Mouse (Mus musculus) intestine, postnatal 0 days (tissue): ENCODE measurements around the gene Nsun2. TPM values are rescaled to one million over a fixed set of nuclear protein-coding genes. Genes with fewer than 3 reads are reported as not detected.

Source experiments
- ATAC-seq: fragments of 200-750 bp; cut with Nextera tagmentation; 2 replicates; pipeline ENCODE4 v1.8.0; 2017; ENCODE audit warnings: mild to moderate bottlenecking, moderate TSS enrichment, moderate library complexity
- H3K27ac ChIP-seq: fragments of 300-500 bp; sonication (generic); 2 replicates; pipeline ENCODE4 v1.5.1; 2014; ENCODE audit warnings: mild to moderate bottlenecking, low read depth, low read length, moderate library complexity
- H3K27me3 ChIP-seq: fragments of 300-500 bp; sonication (generic); replicated peaks from 2 replicates; pipeline ENCODE4 v1.6.1; 2014; ENCODE audit warnings: low read length, mixed read lengths; ENCODE audit not compliant: control insufficient read depth, insufficient read depth
- H3K36me3 ChIP-seq: fragments of 300-500 bp; sonication (generic); 2 replicates; pipeline ENCODE4 v1.6.1; 2014; ENCODE audit warnings: mild to moderate bottlenecking, moderate library complexity; ENCODE audit not compliant: control insufficient read depth, insufficient read depth
- H3K4me1 ChIP-seq: fragments of 300-500 bp; sonication (generic); replicated peaks from 2 replicates; pipeline ENCODE4 v1.6.1; 2014; ENCODE audit warnings: antibody characterized with exemption, low read length, mixed read lengths; ENCODE audit not compliant: control insufficient read depth, insufficient read depth
- H3K4me2 ChIP-seq: fragments of 300-500 bp; sonication (generic); replicated peaks from 2 replicates; pipeline ENCODE4 v1.6.1; 2014; ENCODE audit warnings: low read depth, mild to moderate bottlenecking, moderate library complexity
- H3K4me3 ChIP-seq: fragments of 300-500 bp; sonication (generic); 2 replicates; pipeline ENCODE4 v1.5.1; 2014; ENCODE audit warnings: low read depth, low read length
- H3K9ac ChIP-seq: fragments of 300-500 bp; sonication (generic); 2 replicates; pipeline ENCODE4 v1.6.1; 2014; ENCODE audit warnings: mild to moderate bottlenecking, low read depth, low read length
- H3K9me3 ChIP-seq: fragments of 300-500 bp; sonication (generic); 2 replicates; pipeline ENCODE4 v1.6.1; 2016; ENCODE audit warnings: mixed run types; ENCODE audit not compliant: control insufficient read depth
- CTCF ChIP-seq: sonication (generic); IDR thresholded peaks from 2 replicates; pipeline ENCODE4 v1.5.1; 2016; ENCODE audit warnings: low read depth, mild to moderate bottlenecking, control low read depth, antibody characterized with exemption, moderate library complexity
- WGBS: fragments of 180-500 bp; shearing (Covaris S2); extraction: QIAGEN DNeasy Blood & Tissue Kit; methylation state at CpG from one replicate; pipeline ENCODE4 v1.1.7; 2014; 5-methylcytosine and 5-hydroxymethylcytosine counted together
- polyA plus RNA-seq: library from polyadenylated mRNA; unstranded; fragments of >200 nt; fragmentation: Nextera tagmentation; extraction: Ambion mirVana; gene quantifications from 2 replicates; pipeline ENCODE4 v1.2.1, GENCODE M21; 2015

Gene Nsun2
- polyA plus RNA-seq, 1 experiment from 2014 or later = 38.8 TPM

GRCm38 (mm10) chr13:69654508-69654907, 121.0 kb downstream of the Nsun2 start:
- H3K4me2 ChIP-seq = no peak overlapping the region
- no peak for ATAC-seq
- H3K4me1 ChIP-seq = no peaks in the 10 kb centered on the region
- no peaks in the 10 kb centered on the region for H3K36me3 ChIP-seq
- H3K27me3 ChIP-seq = no peaks in the 10 kb centered on the region
- H3K27ac ChIP-seq = no peak overlapping the region
- no peak overlapping the region for H3K4me3 ChIP-seq
- no peak for TF ChIP-seq CTCF
- H3K9ac ChIP-seq = no peak overlapping the region
- H3K9me3 ChIP-seq = no peaks in the 10 kb centered on the region
- WGBS = 50% methylated on average over 3 of the region's 3 CpGs

- Histone ChIP-seq H3K4me3 (no peak overlapping the region), H3K9me3 (no peaks in the 10 kb centered on the region), H3K36me3 (no peaks in the 10 kb centered on the region), H3K9ac (no peak overlapping the region), H3K4me1 (no peaks in the 10 kb centered on the region), H3K27ac (no peak overlapping the region), H3K27me3 (0 out of 2 replicates have a peak, but pooled peaks cover 3% of the 10 kb centered on the region), H3K4me2 (no peak overlapping the region)
- ATAC-seq = no peak
- WGBS = 83% methylated on average over 5 of the region's 5 CpGs
- TF ChIP-seq CTCF = no peak
Observed at GRCm38 (mm10) chr13:69672121-69672520, 138.6 kb downstream of the Nsun2 start.

- no peak overlapping the region for H3K4me2 ChIP-seq
- peak; percentile 10; the same call in 1 of the 2 replicates for ATAC-seq
- 0 out of 2 replicates have a peak, but pooled peaks cover 3% of the 10 kb centered on the region for H3K27me3 ChIP-seq
- no peaks in the 10 kb centered on the region for H3K4me1 ChIP-seq
- H3K4me3 ChIP-seq = no peak overlapping the region
- no peaks in the 10 kb centered on the region for H3K9me3 ChIP-seq
- H3K36me3 ChIP-seq = no peaks in the 10 kb centered on the region
- H3K9ac ChIP-seq = no peak overlapping the region
- WGBS = 89% methylated on average over 10 of the region's 10 CpGs
- TF ChIP-seq CTCF = no peak
- H3K27ac ChIP-seq = no peak overlapping the region
Observed at GRCm38 (mm10) chr13:69672565-69672964, 139.0 kb downstream of the Nsun2 start.

- Histone ChIP-seq H3K9me3 (no peaks in the 10 kb centered on the region), H3K9ac (no peak overlapping the region), H3K4me3 (no peak overlapping the region), H3K27me3 (0 out of 2 replicates have a peak, but pooled peaks cover 3% of the 10 kb centered on the region), H3K4me2 (no peak overlapping the region), H3K36me3 (no peaks in the 10 kb centered on the region), H3K27ac (no peak overlapping the region), H3K4me1 (no peaks in the 10 kb centered on the region)
- no peak for TF ChIP-seq CTCF
- no peak for ATAC-seq
- 80% methylated on average over 5 of the region's 5 CpGs for WGBS
Observed at GRCm38 (mm10) chr13:69673197-69673920, 139.8 kb downstream of the Nsun2 start.

- TF ChIP-seq CTCF = no peak
- no peaks in the 10 kb centered on the region for H3K9me3 ChIP-seq
- H3K4me1 ChIP-seq = no peaks in the 10 kb centered on the region
- 0 out of 2 replicates have a peak, but pooled peaks cover 3% of the 10 kb centered on the region for H3K27me3 ChIP-seq
- H3K27ac ChIP-seq = no peak overlapping the region
- H3K4me2 ChIP-seq = no peak overlapping the region
- WGBS = 47% methylated on average over 10 of the region's 10 CpGs
- H3K36me3 ChIP-seq = no peaks in the 10 kb centered on the region
- H3K4me3 ChIP-seq = no peak overlapping the region
- ATAC-seq = no peak
- no peak overlapping the region for H3K9ac ChIP-seq
Observed at GRCm38 (mm10) chr13:69673921-69674618, 140.5 kb downstream of the Nsun2 start.

Other genes starting within 250 kb of the Nsun2 start
- gene Tent4a, start 871 bp downstream of the Nsun2 start, polyA plus RNA-seq = 2.3 and 2.7 TPM in 2 replicates
- gene Srd5a1, start 77.7 kb downstream of the Nsun2 start, polyA plus RNA-seq = 7.1 and 8.6 TPM in 2 replicates
- 0.10 and 0.16 TPM in 2 replicates for gene Ube2ql1, start 206.1 kb downstream of the Nsun2 start, polyA plus RNA-seq